Mouse (Mus musculus): Measurements from ENCODE around the gene Slc6a18.

GRCm38 (mm10) chr13:73714020-73714419 is 36.2 kb upstream of the Slc6a18 start:
- TF ChIP-seq TAL1 (IDR thresholded peaks at IDR 0.05; ENCODE audit: low read length), result no peak
- TF ChIP-seq GATA1 (IDR thresholded peaks at IDR 0.05; ENCODE audit: low read length), result no peak

All from erythroblast, embryonic 14.5 days (primary cell).